Mouse (Mus musculus): Measurements from ENCODE around the gene Clec16a. TPM values are rescaled to one million over a fixed set of nuclear protein-coding genes. Genes with fewer than 3 reads are reported as not detected.

The Clec16a gene
- 32.3 and 35.2 TPM in 2 replicates for polyA plus RNA-seq (2014; fragmentation: Nextera tagmentation; extraction: Ambion mirVana)

DNA sequence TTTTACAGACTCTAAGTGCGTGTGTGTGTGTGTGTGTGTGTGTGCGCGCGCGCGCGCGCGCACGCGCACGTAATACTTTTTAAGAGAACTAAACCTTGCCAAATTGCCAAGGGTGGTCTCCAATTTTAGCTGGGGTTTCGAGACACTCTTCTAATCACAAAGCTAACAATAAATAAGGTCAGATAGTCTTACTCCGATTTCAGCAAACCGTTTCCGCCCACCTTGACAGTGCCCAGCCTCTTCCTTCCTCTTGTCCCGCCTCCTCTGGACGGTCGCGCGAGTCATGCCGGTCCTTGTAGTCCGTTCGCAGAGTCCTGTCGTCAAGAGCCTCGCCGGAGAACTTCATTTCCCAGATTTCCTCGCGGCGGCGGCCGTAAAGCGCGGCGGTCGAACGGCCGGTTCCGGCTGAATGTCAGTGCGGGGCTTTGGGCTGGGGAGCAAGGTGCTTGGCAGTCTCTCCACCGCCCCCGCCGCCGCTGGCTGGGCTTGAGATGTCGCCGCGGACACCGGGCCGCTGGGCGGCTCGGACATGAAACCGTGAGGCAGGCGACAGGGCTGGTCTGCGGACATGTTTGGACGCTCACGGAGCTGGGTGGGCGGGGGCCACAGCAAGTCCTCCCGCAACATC, at the start of gene Clec16a:
Gene Clec16a (plus strand): TSS at position 345 of the 628 bp plus-strand sequence.
- no peaks in the 10 kb centered on the region for H3K36me3 ChIP-seq (ENCODE audit: control insufficient read depth, insufficient read depth, low read length)
- no peaks in the 10 kb centered on the region for H3K9me3 ChIP-seq (ENCODE audit: control insufficient read depth, low read length)
- peaks cover 26% of the 10 kb centered on the region for H3K4me1 ChIP-seq (ENCODE audit: control insufficient read depth, insufficient read depth, low read length)
- peak within 1 kb of the TSS; percentile 67 for H3K9ac ChIP-seq (ENCODE audit: low read length)
- H3K4me2 ChIP-seq (ENCODE audit: low read depth, severe bottlenecking): peak within 1 kb of the TSS; percentile 84
- under 1% methylated on average over 58 of the region's 58 CpGs for WGBS
- no peak within 1 kb of the TSS for H3K27ac ChIP-seq (replicated peaks; ENCODE audit: low read depth, low read length)
- no peaks in the 10 kb centered on the region for H3K27me3 ChIP-seq (ENCODE audit: control insufficient read depth, insufficient read depth, low read length)
- ATAC-seq (ENCODE audit: insufficient number of reproducible peaks, low FRiP score, low TSS enrichment, low read depth) (peak; percentile 84), DNase-seq (ENCODE audit: low spot score) (peak; percentile 98)
- H3K4me3 ChIP-seq (ENCODE audit: low read depth, low read length): peak within 1 kb of the TSS; percentile 96

DNA sequence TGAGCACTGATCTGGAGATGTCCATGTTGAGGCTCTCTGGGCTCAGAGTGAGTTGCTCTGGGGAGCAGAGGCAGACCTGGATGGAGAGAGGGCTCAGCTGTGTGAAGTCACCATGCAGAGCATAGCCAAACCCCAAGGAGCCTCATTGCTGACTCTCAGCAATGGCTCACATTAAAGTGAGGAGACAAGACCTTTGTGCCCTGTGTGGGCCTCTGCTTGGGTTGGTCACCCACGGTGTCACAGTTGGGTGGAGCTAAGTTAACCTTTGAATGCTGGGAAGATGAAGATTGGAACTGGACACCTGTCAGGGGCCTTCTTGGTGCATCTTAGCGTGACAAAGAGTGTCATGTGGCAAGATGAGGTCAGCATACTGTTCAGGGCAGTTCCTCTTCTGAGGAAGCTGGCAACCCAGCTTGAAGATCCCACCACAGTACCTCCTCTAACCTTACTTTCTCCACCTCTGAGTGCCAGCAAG, 49.3 kb upstream of the Clec16a start:
- H3K9me3 ChIP-seq (ENCODE audit: control insufficient read depth, low read length): no peaks in the 10 kb centered on the region
- DNase-seq (ENCODE audit: low spot score): no peak
- WGBS: 73% methylated on average over 2 of the region's 2 CpGs

DNA sequence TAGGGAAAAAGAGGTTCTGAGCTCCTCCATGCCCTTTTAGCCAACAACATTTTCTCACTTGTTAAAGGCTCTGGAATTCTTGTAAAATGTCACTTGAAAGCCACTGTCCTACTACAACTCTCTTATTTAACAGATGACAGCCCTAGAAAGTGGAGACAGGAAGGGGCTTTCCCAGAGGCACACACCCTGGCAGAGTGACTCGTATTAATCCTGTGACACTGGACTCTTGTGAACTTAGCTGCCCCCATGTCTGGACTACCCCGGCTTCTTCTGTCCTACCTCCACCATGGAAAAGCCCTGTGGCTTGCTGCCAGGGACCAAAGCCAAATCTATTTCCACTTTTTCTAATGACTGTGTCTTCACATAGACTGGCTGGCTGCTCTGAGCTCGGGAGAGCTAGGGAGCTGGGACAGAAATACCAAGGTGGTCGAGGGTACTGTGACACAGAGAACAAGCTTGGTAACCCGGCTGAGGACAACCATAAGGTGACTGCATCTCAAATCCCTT, 47.0 kb upstream of the Clec16a start:
- H3K36me3 ChIP-seq (ENCODE audit: control insufficient read depth, insufficient read depth, low read length): no peaks in the 10 kb centered on the region
- no peak overlapping the region for H3K9ac ChIP-seq (ENCODE audit: low read length)
- H3K9me3 ChIP-seq (ENCODE audit: control insufficient read depth, low read length): no peaks in the 10 kb centered on the region
- ATAC-seq (ENCODE audit: insufficient number of reproducible peaks, low FRiP score, low TSS enrichment, low read depth) (no peak), DNase-seq (ENCODE audit: low spot score) (no peak)
- 73% methylated on average over 5 of the region's 5 CpGs for WGBS
- H3K4me3 ChIP-seq (ENCODE audit: low read depth, low read length): no peak overlapping the region
- no peak overlapping the region for H3K27ac ChIP-seq (replicated peaks; ENCODE audit: low read depth, low read length)
- H3K27me3 ChIP-seq (ENCODE audit: control insufficient read depth, insufficient read depth, low read length): no peaks in the 10 kb centered on the region
- no peaks in the 10 kb centered on the region for H3K4me1 ChIP-seq (ENCODE audit: control insufficient read depth, insufficient read depth, low read length)
- no peak overlapping the region for H3K4me2 ChIP-seq (ENCODE audit: low read depth, severe bottlenecking)

More for the DNA sequence above, 49.3 kb upstream of the Clec16a start:
- Histone ChIP-seq H3K4me3 (ENCODE audit: low read depth, low read length) (no peak overlapping the region), H3K9ac (ENCODE audit: low read length) (no peak overlapping the region), H3K4me1 (ENCODE audit: control insufficient read depth, insufficient read depth, low read length) (no peaks in the 10 kb centered on the region), H3K36me3 (ENCODE audit: control insufficient read depth, insufficient read depth, low read length) (no peaks in the 10 kb centered on the region), H3K4me2 (ENCODE audit: low read depth, severe bottlenecking) (no peak overlapping the region), H3K27me3 (ENCODE audit: control insufficient read depth, insufficient read depth, low read length) (no peaks in the 10 kb centered on the region), H3K27ac (replicated peaks; ENCODE audit: low read depth, low read length) (no peak overlapping the region)
- no peak for ATAC-seq (ENCODE audit: insufficient number of reproducible peaks, low FRiP score, low TSS enrichment, low read depth)

DNA sequence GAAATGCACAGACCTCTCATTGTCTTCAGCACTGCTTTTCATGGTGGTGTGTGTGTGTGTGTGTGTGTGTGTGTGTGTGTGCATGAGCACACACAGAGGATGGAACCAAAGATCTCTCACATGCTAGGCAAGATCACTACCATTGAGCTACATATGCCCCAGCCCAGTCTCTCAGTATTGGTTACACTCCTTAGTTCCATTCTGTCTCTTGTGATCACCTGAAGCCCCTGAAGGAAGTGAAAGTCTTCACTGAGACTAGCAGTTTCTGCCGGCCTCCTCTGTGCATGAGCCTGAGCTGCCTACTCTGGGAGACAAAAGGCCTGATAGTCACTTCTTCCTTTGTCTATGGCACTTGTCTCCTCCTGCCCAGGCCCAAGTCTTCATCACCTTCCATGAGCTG, 46.0 kb upstream of the Clec16a start:
- Histone ChIP-seq H3K36me3 (ENCODE audit: control insufficient read depth, insufficient read depth, low read length) (no peaks in the 10 kb centered on the region), H3K4me1 (ENCODE audit: control insufficient read depth, insufficient read depth, low read length) (no peaks in the 10 kb centered on the region), H3K27ac (replicated peaks; ENCODE audit: low read depth, low read length) (no peak overlapping the region), H3K9me3 (ENCODE audit: control insufficient read depth, low read length) (no peaks in the 10 kb centered on the region), H3K4me3 (ENCODE audit: low read depth, low read length) (no peak overlapping the region), H3K4me2 (ENCODE audit: low read depth, severe bottlenecking) (no peak overlapping the region), H3K27me3 (ENCODE audit: control insufficient read depth, insufficient read depth, low read length) (no peaks in the 10 kb centered on the region), H3K9ac (ENCODE audit: low read length) (no peak overlapping the region)
- DNase-seq (ENCODE audit: low spot score) (no peak), ATAC-seq (ENCODE audit: insufficient number of reproducible peaks, low FRiP score, low TSS enrichment, low read depth) (no peak)
- 72% methylated on average over 1 of the region's 1 CpGs for WGBS

DNA sequence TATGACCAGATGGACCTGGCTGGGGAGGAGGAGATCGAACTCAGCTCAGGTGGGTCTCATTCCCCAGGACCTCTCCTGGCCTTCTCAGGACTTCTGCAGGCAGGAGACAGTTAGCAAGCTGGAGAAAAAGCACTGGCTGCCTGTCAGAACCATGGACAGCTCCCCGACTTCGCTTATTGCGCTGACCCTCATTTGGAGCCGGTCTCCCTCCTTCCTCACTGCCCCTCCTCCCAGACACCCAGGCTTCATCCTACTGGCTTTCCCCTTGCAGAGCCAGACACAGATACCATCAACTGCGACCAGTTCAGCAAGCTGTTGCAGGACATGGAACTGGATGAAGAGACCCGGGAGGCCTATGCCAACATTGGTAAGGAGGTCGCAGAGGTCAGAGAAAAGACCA, 43.3 kb upstream of the Clec16a start:
- H3K9me3 ChIP-seq (ENCODE audit: control insufficient read depth, low read length): no peaks in the 10 kb centered on the region
- ATAC-seq (ENCODE audit: insufficient number of reproducible peaks, low FRiP score, low TSS enrichment, low read depth) (no peak), DNase-seq (ENCODE audit: low spot score) (peak; percentile 90)
- H3K36me3 ChIP-seq (ENCODE audit: control insufficient read depth, insufficient read depth, low read length): no peaks in the 10 kb centered on the region
- H3K9ac ChIP-seq (ENCODE audit: low read length): no peak overlapping the region
- H3K27me3 ChIP-seq (ENCODE audit: control insufficient read depth, insufficient read depth, low read length): no peaks in the 10 kb centered on the region
- no peaks in the 10 kb centered on the region for H3K4me1 ChIP-seq (ENCODE audit: control insufficient read depth, insufficient read depth, low read length)
- H3K4me2 ChIP-seq (ENCODE audit: low read depth, severe bottlenecking): no peak overlapping the region
- 10% methylated on average over 8 of the region's 8 CpGs for WGBS
- H3K27ac ChIP-seq (replicated peaks; ENCODE audit: low read depth, low read length): no peak overlapping the region
- H3K4me3 ChIP-seq (ENCODE audit: low read depth, low read length): no peak overlapping the region

DNA sequence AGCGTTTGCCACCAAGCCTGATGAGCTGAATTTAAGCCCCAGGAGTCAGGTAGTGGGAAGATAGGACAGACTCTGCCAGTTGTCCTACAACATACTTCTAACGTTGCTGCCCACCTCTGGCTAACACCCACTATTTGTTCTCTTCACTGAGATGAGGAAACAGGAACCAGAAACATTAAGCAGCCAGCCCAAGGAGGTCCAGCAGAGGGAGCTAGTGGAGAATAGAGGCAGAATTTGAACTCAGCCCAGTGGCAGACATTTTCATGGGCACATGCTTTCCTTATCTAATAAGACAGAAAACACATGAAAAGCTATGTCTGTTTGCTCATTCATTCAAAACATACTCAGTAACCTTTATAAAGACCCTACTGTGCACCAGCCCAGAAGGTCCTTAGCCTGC, 42.1 kb upstream of the Clec16a start:
- DNase-seq (ENCODE audit: low spot score) (no peak), ATAC-seq (ENCODE audit: insufficient number of reproducible peaks, low FRiP score, low TSS enrichment, low read depth) (no peak)
- Histone ChIP-seq H3K9me3 (ENCODE audit: control insufficient read depth, low read length) (no peaks in the 10 kb centered on the region), H3K4me3 (ENCODE audit: low read depth, low read length) (no peak overlapping the region), H3K27me3 (ENCODE audit: control insufficient read depth, insufficient read depth, low read length) (no peaks in the 10 kb centered on the region), H3K4me1 (ENCODE audit: control insufficient read depth, insufficient read depth, low read length) (no peaks in the 10 kb centered on the region), H3K9ac (ENCODE audit: low read length) (no peak overlapping the region), H3K36me3 (ENCODE audit: control insufficient read depth, insufficient read depth, low read length) (no peaks in the 10 kb centered on the region), H3K4me2 (ENCODE audit: low read depth, severe bottlenecking) (no peak overlapping the region), H3K27ac (replicated peaks; ENCODE audit: low read depth, low read length) (no peak overlapping the region)
- WGBS: 60% methylated on average over 2 of the region's 2 CpGs

DNA sequence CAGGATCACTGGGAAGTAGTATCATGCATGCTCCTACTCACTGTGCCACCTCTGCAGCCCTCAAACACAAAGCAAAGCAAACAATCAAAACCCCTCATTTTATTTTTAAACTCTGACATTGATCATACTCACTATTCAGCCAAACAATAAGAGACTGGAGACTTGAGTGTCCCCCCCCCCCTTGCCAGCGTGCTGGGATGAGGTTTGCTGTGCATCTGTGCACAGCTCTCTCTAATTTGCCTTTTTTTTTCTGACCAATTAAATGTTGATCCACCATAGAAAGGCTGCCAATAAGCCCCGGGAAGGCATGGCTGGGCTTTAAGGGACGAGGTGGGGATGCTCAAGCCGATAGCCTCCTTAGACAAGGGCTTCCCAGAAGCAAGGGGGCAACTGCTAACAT, 37.7 kb upstream of the Clec16a start:
- DNase-seq (ENCODE audit: low spot score) (no peak), ATAC-seq (ENCODE audit: insufficient number of reproducible peaks, low FRiP score, low TSS enrichment, low read depth) (no peak)
- no peak overlapping the region for H3K4me2 ChIP-seq (ENCODE audit: low read depth, severe bottlenecking)

DNA sequence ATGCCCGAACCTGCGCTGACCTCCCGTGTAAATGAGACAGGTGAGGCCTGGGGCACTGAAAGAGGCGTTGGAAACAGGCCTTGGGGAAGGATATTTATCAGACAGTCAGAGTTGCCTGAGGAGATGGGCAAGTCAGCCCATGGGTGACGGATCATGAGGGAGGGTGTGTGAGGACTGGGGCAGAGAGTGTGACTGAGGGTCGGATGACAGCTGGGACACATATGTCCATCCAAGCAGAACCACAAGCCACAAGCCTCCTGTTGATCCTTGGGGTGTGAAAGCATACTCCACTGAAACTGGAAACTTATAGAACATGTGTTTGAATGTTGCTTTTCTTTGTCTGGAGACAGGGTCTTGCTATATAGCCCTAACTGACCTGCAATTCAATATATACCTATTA, 36.4 kb upstream of the Clec16a start:
- 56% methylated on average over 6 of the region's 6 CpGs for WGBS
- H3K9ac ChIP-seq (ENCODE audit: low read length): no peak overlapping the region
- no peaks in the 10 kb centered on the region for H3K9me3 ChIP-seq (ENCODE audit: control insufficient read depth, low read length)
- no peak overlapping the region for H3K27ac ChIP-seq (replicated peaks; ENCODE audit: low read depth, low read length)
- ATAC-seq (ENCODE audit: insufficient number of reproducible peaks, low FRiP score, low TSS enrichment, low read depth) (no peak), DNase-seq (ENCODE audit: low spot score) (no peak)
- H3K27me3 ChIP-seq (ENCODE audit: control insufficient read depth, insufficient read depth, low read length): no peaks in the 10 kb centered on the region
- H3K4me1 ChIP-seq (ENCODE audit: control insufficient read depth, insufficient read depth, low read length): no peaks in the 10 kb centered on the region
- H3K36me3 ChIP-seq (ENCODE audit: control insufficient read depth, insufficient read depth, low read length): no peaks in the 10 kb centered on the region
- no peak overlapping the region for H3K4me3 ChIP-seq (ENCODE audit: low read depth, low read length)
- no peak overlapping the region for H3K4me2 ChIP-seq (ENCODE audit: low read depth, severe bottlenecking)

More for the DNA sequence above, 37.7 kb upstream of the Clec16a start:
- no peaks in the 10 kb centered on the region for H3K36me3 ChIP-seq (ENCODE audit: control insufficient read depth, insufficient read depth, low read length)
- H3K4me1 ChIP-seq (ENCODE audit: control insufficient read depth, insufficient read depth, low read length): no peaks in the 10 kb centered on the region
- WGBS: 70% methylated on average over 4 of the region's 4 CpGs
- no peak overlapping the region for H3K4me3 ChIP-seq (ENCODE audit: low read depth, low read length)
- no peaks in the 10 kb centered on the region for H3K9me3 ChIP-seq (ENCODE audit: control insufficient read depth, low read length)
- no peak overlapping the region for H3K9ac ChIP-seq (ENCODE audit: low read length)
- no peaks in the 10 kb centered on the region for H3K27me3 ChIP-seq (ENCODE audit: control insufficient read depth, insufficient read depth, low read length)
- H3K27ac ChIP-seq (replicated peaks; ENCODE audit: low read depth, low read length): no peak overlapping the region
